Mouse (Mus musculus) liver, postnatal 0 days (tissue): ENCODE results near the gene Ccdc78.

Experiments
- CTCF ChIP-seq: sonication (generic); IDR thresholded peaks from 2 replicates; pipeline ENCODE4 v1.5.1; 2016; ENCODE audit warnings: antibody characterized with exemption, low read depth
- EP300 ChIP-seq: IDR thresholded peaks from 2 replicates; pipeline ENCODE4 v1.6.1; 2016; ENCODE audit warnings: antibody characterized with exemption, low read depth, mild to moderate bottlenecking

DNA sequence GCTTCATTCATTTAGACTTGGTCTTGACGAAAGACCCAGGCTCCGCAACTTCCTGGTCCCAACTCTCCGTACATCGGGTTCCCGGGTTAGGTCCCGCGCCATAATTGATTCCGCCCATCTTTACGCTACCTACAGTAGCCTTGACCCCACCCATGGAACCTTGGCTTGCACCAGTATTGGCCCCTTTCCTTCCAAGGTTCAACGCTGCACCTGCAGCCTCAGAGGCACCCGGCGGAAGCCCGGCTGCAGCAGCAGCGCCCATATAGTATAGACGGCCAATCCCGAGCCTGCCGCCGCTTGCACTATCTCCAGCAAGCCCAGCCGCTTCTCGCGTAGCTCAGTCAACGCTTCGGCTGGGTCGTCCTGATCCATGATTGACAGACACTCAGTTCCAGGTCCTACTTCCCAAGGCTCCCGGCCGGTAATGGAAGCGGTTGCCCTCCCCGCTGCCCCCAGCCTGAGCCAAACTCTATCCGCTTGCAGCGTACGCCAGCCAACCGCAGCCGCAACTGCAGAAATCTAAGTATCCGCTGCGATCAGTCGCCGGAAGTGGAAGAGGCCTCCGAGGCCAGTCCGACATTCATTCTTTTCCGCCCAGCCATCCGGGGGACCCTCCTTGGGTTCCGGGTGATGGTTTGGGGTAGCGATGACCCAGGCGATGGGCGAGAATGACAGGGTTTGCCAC lies 5.6 kb downstream of the Ccdc78 start:
- TF ChIP-seq CTCF, result no peak
- TF ChIP-seq EP300, result 0 out of 2 replicates have a peak, but pooled peaks have one; percentile 12
